ENCODE assay signal across 21 mouse cellular contexts in the genomic region with DNA sequence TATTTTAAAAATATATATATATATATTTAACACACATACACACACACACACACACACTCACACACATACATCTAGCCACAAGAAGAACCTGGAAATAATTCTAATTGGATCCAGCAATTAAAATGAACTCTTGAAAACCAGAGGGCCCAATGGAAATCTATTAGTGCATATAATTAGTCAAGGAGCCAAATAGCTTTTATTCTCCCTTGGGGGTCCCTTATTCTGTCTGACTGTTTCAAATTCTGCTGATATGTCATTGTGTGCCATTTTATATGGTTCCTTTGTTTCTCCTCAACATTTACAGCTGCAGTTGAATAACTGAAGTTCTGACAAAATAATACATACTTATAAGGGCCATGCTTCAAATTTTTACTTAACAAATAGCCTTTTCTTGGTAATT. TPM values are rescaled to one million over a fixed set of nuclear protein-coding genes. Genes with fewer than 3 reads are reported as not detected.
A peak's percentile ranks its signal among the peaks of the same experiment; 100 is the strongest.
DNase-seq lines count a peak whose midpoint lies in the region; ATAC-seq and TF ChIP-seq lines count a peak whose summit lies in the region.
"Had no signal": no experiment of that assay in that cellular context is flagged by ENCODE, and none has a peak within 500 bp of the region (broad histone marks: within the 10 kb centered on the region; RNA-seq: fewer than 3 reads in every experiment).

No protein-coding gene starts in this region.

- H3K9ac ChIP-seq in hindbrain, embryonic 13.5 days, result no peak overlapping the region
- no peak overlapping the region for H3K9ac ChIP-seq in neural tube, embryonic 12.5 days
- no peak overlapping the region for H3K9ac ChIP-seq in neural tube, embryonic 15.5 days (replicated peaks)
- no peak overlapping the region for H3K9ac ChIP-seq in hindbrain, postnatal 0 days (replicated peaks; ENCODE audit: low read length)
- no peak overlapping the region for H3K9ac ChIP-seq in lung, postnatal 0 days (replicated peaks; ENCODE audit: low read depth)
- H3K9ac ChIP-seq: embryonic facial prominence, embryonic 12.5 days; forebrain, embryonic 12.5 days; heart, embryonic 13.5 days; intestine, embryonic 15.5 days had no signal

- no peak overlapping the region for H3K4me3 ChIP-seq in hindbrain, embryonic 13.5 days
- H3K4me3 ChIP-seq in hindbrain, embryonic 10.5 days, result no peak overlapping the region
- H3K4me3 ChIP-seq in neural tube, embryonic 12.5 days, result no peak overlapping the region
- no peak overlapping the region for H3K4me3 ChIP-seq in neural tube, embryonic 15.5 days (replicated peaks)
- no peak overlapping the region for H3K4me3 ChIP-seq in hindbrain, postnatal 0 days (ENCODE audit: low read length)
- no peak overlapping the region for H3K4me3 ChIP-seq in lung, postnatal 0 days (ENCODE audit: low read depth, low read length)
- H3K4me3 ChIP-seq: embryonic facial prominence, embryonic 12.5 days; forebrain, embryonic 12.5 days; gastrocnemius, adult 2 months; heart, embryonic 13.5 days; intestine, embryonic 15.5 days had no signal

- 0 out of 2 replicates have a peak, but pooled peaks have one; percentile 36 for ATAC-seq in hindbrain, embryonic 13.5 days (ENCODE audit: low FRiP score)
- peak; percentile 44; the same call in 1 of the 2 replicates for ATAC-seq in neural tube, embryonic 12.5 days (ENCODE audit: low FRiP score, low read depth)
- no peak for ATAC-seq in neural tube, embryonic 15.5 days (ENCODE audit: low FRiP score)
- no peak for ATAC-seq in hindbrain, postnatal 0 days
- ATAC-seq in lung, postnatal 0 days, result no peak
- ATAC-seq: intestine, embryonic 15.5 days had no signal

- no peaks in the 10 kb centered on the region for H3K9me3 ChIP-seq in hindbrain, embryonic 13.5 days
- H3K9me3 ChIP-seq in hindbrain, embryonic 10.5 days, result no peaks in the 10 kb centered on the region
- no peaks in the 10 kb centered on the region for H3K9me3 ChIP-seq in neural tube, embryonic 12.5 days
- H3K9me3 ChIP-seq in neural tube, embryonic 15.5 days (replicated peaks), result no peaks in the 10 kb centered on the region
- no peaks in the 10 kb centered on the region for H3K9me3 ChIP-seq in hindbrain, postnatal 0 days (ENCODE audit: low read length)
- no peaks in the 10 kb centered on the region for H3K9me3 ChIP-seq in lung, postnatal 0 days (ENCODE audit: low read length)
- H3K9me3 ChIP-seq: embryonic facial prominence, embryonic 12.5 days; forebrain, embryonic 12.5 days; heart, embryonic 13.5 days; intestine, embryonic 15.5 days had no signal

- no peak for TF ChIP-seq EP300 in lung, postnatal 0 days (IDR thresholded peaks at IDR 0.05)

- TF ChIP-seq CTCF in hindbrain, postnatal 0 days (IDR thresholded peaks at IDR 0.05; ENCODE audit: low read depth), result no peak
- TF ChIP-seq CTCF in lung, postnatal 0 days (IDR thresholded peaks at IDR 0.05), result no peak

- no peak for DNase-seq in hindbrain, embryonic 10.5 days (ENCODE audit: low spot score)
- peak; percentile 10 for DNase-seq in hindbrain, postnatal 0 days (ENCODE audit: low spot score)
- DNase-seq in lung, postnatal 0 days (ENCODE audit: low spot score), result no peak
- DNase-seq: adrenal gland, adult 2 months; adrenal gland, postnatal 25 days; cerebellum, adult 2 months; cerebellum, postnatal 10 days; embryo, embryonic 11 days; gastrocnemius, adult 2 months; gastrocnemius, postnatal 25 days; heart, postnatal 36 days had no signal

- H3K4me2 ChIP-seq in hindbrain, embryonic 13.5 days, result no peak overlapping the region
- H3K4me2 ChIP-seq in neural tube, embryonic 12.5 days (replicated peaks), result no peak overlapping the region
- H3K4me2 ChIP-seq in neural tube, embryonic 15.5 days, result no peak overlapping the region
- no peak overlapping the region for H3K4me2 ChIP-seq in hindbrain, postnatal 0 days (ENCODE audit: low read depth, low read length)
- no peak overlapping the region for H3K4me2 ChIP-seq in lung, postnatal 0 days (replicated peaks; ENCODE audit: low read depth, low read length)
- H3K4me2 ChIP-seq: embryonic facial prominence, embryonic 12.5 days; forebrain, embryonic 12.5 days; heart, embryonic 13.5 days; intestine, embryonic 15.5 days had no signal

- no peaks in the 10 kb centered on the region for H3K4me1 ChIP-seq in hindbrain, embryonic 13.5 days (replicated peaks)
- H3K4me1 ChIP-seq in hindbrain, embryonic 10.5 days (replicated peaks), result no peaks in the 10 kb centered on the region
- H3K4me1 ChIP-seq in neural tube, embryonic 12.5 days, result no peaks in the 10 kb centered on the region
- no peaks in the 10 kb centered on the region for H3K4me1 ChIP-seq in neural tube, embryonic 15.5 days
- no peaks in the 10 kb centered on the region for H3K4me1 ChIP-seq in hindbrain, postnatal 0 days (ENCODE audit: insufficient read depth, low read length)
- no peaks in the 10 kb centered on the region for H3K4me1 ChIP-seq in lung, postnatal 0 days (ENCODE audit: insufficient read depth, low read depth, low read length)
- H3K4me1 ChIP-seq: embryonic facial prominence, embryonic 12.5 days; forebrain, embryonic 12.5 days; heart, embryonic 13.5 days; intestine, embryonic 15.5 days had no signal

- H3K36me3 ChIP-seq in hindbrain, embryonic 13.5 days, result no peaks in the 10 kb centered on the region
- H3K36me3 ChIP-seq in hindbrain, embryonic 10.5 days, result no peaks in the 10 kb centered on the region
- no peaks in the 10 kb centered on the region for H3K36me3 ChIP-seq in neural tube, embryonic 12.5 days
- H3K36me3 ChIP-seq in neural tube, embryonic 15.5 days, result no peaks in the 10 kb centered on the region
- no peaks in the 10 kb centered on the region for H3K36me3 ChIP-seq in hindbrain, postnatal 0 days (ENCODE audit: insufficient read depth, low read length)
- H3K36me3 ChIP-seq in lung, postnatal 0 days (ENCODE audit: insufficient read depth, low read length), result no peaks in the 10 kb centered on the region
- H3K36me3 ChIP-seq: embryonic facial prominence, embryonic 12.5 days; forebrain, embryonic 12.5 days; heart, embryonic 13.5 days; intestine, embryonic 15.5 days had no signal

- H3K27ac ChIP-seq in hindbrain, embryonic 13.5 days, result no peak overlapping the region
- H3K27ac ChIP-seq in hindbrain, embryonic 10.5 days, result no peak overlapping the region
- H3K27ac ChIP-seq in neural tube, embryonic 12.5 days, result no peak overlapping the region
- no peak overlapping the region for H3K27ac ChIP-seq in neural tube, embryonic 15.5 days (replicated peaks)
- H3K27ac ChIP-seq in hindbrain, postnatal 0 days, result no peak overlapping the region
- no peak overlapping the region for H3K27ac ChIP-seq in lung, postnatal 0 days (ENCODE audit: low read length)
- H3K27ac ChIP-seq: embryonic facial prominence, embryonic 12.5 days; forebrain, embryonic 12.5 days; gastrocnemius, adult 2 months; heart, embryonic 13.5 days; intestine, embryonic 15.5 days had no signal

- no peaks in the 10 kb centered on the region for H3K27me3 ChIP-seq in hindbrain, embryonic 13.5 days
- no peaks in the 10 kb centered on the region for H3K27me3 ChIP-seq in hindbrain, embryonic 10.5 days (ENCODE audit: insufficient read depth, poor library complexity, severe bottlenecking)
- no peaks in the 10 kb centered on the region for H3K27me3 ChIP-seq in neural tube, embryonic 12.5 days (replicated peaks)
- no peaks in the 10 kb centered on the region for H3K27me3 ChIP-seq in neural tube, embryonic 15.5 days (replicated peaks)
- no peaks in the 10 kb centered on the region for H3K27me3 ChIP-seq in hindbrain, postnatal 0 days (ENCODE audit: insufficient read depth, low read length)
- no peaks in the 10 kb centered on the region for H3K27me3 ChIP-seq in lung, postnatal 0 days (replicated peaks; ENCODE audit: insufficient read depth, low read length)
- H3K27me3 ChIP-seq: embryonic facial prominence, embryonic 12.5 days; forebrain, embryonic 12.5 days; heart, embryonic 13.5 days; intestine, embryonic 15.5 days had no signal

RNA-seq across cellular contexts. Expression of a gene that starts 17.2 kb away (rescaled TPM):
- not detected in 2 replicates for polyA plus RNA-seq in hindbrain, embryonic 13.5 days (2015; fragmentation: Nextera tagmentation; extraction: Ambion mirVana)
- not detected in 2 replicates for polyA plus RNA-seq in hindbrain, embryonic 10.5 days (2016; fragmentation: Nextera tagmentation; extraction: Ambion mirVana)
- not detected in 2 replicates for polyA plus RNA-seq in neural tube, embryonic 12.5 days (2016; fragmentation: Nextera tagmentation; extraction: Ambion mirVana)
- polyA plus RNA-seq in neural tube, embryonic 15.5 days (2015; fragmentation: Nextera tagmentation; extraction: Ambion mirVana), result not detected in 2 replicates
- total RNA-seq in hindbrain, postnatal 0 days (2014; rRNA removed), result not detected in 2 replicates
- polyA plus RNA-seq in hindbrain, postnatal 0 days (2015; fragmentation: Nextera tagmentation; extraction: Ambion mirVana), result not detected in 2 replicates
- not detected in 2 replicates for polyA plus RNA-seq in lung, postnatal 0 days (2015; fragmentation: Nextera tagmentation; extraction: Ambion mirVana)
- total RNA-seq: adrenal gland, adult 2 months; adrenal gland, postnatal 25 days; ES-E14; gastrocnemius, adult 2 months; gastrocnemius, postnatal 25 days; granulocyte monocyte progenitor cell, adult 5-6 weeks; heart, postnatal 36 days had no signal
- polyA plus RNA-seq: adrenal gland, adult 2 months; cerebellum, adult 2 months; embryonic facial prominence, embryonic 12.5 days; forebrain, embryonic 12.5 days; heart, embryonic 13.5 days; heart, postnatal 0 days; intestine, embryonic 15.5 days had no signal

Comparison
In these comparisons a context has a peak if more than half of its experiments do, and no peak if none do; other contexts are left out.
1. ATAC-seq: peak in hindbrain, embryonic 13.5 days (single experiment) and neural tube, embryonic 12.5 days (single experiment); none in neural tube, embryonic 15.5 days (single experiment), hindbrain, postnatal 0 days (single experiment) and lung, postnatal 0 days (single experiment).